Mouse (Mus musculus): ENCODE measurements around the gene Cep164.
A peak's percentile ranks its signal among the peaks of the same experiment; 100 is the strongest.
"Not testable (repeated sequence)": the region's sequence is repeated elsewhere in the genome, so short reads cannot be mapped to it uniquely, and the experiment has no call there.

The Cep164 gene

DNA sequence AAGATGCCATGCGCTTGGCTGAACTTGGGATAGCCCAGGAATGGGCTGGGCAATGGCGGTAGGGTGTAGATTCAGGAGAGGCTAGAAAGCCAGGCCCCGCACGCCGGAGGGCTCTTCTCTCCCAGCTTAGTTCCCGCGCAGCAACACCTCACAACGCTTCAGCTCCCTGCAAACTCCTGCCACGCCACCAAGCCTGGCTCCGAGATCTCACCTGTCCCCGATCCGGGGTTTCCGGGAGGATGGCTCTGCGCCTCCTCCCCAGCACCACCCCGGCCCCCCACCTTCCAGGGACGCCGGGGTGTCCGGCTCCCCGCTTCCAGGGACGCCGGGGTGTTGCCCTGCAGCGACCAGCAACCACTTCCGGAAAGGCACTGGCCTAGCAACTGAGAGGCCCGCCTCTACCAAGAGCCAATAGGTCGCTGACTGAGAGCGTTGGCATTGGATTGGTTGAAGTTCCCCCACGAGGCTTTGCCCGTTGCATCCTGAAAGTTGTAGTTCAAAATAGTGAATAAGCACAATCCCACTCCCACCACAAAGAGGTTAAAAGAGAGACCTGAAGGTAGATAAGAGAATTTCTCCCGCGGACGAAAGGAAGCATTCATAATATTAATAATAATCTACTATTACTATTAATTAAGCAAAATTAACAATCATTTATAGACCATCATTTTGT is at the start of gene Cep164:
Cep164 (minus strand) TSS at position 401 of the 673 bp plus-strand sequence.
- DNase-seq (ENCODE audit: low read depth in 2 of 2, low spot score in 2 of 2): peak; percentile 71 to 76

DNA sequence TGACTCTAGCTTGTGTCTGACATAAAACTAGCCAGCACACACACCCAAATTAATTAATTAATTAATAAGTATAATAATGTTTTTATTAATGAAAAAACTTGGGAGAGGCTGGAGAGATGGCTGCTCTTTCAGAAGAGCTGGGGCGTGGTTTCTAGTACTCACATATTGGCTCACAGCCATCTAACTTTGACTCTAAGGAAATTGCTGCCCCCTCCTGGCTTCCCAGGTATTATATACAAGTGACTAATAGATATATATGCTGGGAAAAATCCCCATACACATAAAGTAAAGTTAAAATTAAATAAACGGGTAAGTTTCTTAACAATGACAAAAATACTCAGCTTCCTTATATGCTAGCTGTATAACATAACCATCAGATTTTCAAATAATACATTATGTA is 49.4 kb upstream of the Cep164 start:
- DNase-seq (ENCODE audit: low read depth in 2 of 2, low spot score in 2 of 2): no peak

DNA sequence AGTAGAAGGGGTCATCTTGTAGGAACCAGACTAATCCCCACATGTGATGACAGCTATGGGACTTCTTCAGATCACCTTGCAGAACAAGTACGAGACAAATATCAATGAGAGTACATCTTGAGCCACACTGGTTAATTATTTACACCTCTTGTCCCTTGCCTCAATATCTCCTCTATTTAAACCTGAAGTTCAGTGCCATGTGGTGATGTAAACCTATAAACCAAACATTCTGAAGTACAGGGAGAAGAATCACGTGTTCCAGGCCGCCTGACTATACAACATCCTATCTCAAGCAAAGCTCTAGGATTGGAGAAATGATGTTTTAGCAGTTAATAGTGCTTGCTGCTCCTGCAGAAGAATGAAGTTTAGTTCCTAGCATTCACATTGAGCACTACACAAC is 41.8 kb upstream of the Cep164 start:
- DNase-seq (ENCODE audit: low read depth in 2 of 2, low spot score in 2 of 2): no peak

DNA sequence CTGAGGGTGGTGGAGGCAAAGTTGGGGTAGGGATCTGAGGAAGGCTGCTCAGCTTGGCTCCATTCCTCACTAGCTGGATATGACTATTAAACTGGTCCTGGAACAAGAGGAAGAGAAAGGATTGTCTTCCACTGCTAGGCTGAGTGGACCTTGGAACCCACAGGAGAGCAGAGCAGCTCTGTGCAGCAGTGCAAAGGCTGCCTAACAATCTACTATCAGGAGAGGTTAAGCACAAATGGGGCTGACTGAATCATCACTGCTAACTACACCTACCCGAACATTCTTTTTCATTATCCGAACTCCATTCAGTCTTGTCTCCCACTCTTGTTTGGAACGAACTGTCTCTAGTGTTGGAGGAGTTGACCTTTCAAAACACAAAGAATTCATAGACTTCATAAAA is 40.7 kb upstream of the Cep164 start:
- DNase-seq (ENCODE audit: low read depth in 2 of 2, low spot score in 2 of 2): no peak

DNA sequence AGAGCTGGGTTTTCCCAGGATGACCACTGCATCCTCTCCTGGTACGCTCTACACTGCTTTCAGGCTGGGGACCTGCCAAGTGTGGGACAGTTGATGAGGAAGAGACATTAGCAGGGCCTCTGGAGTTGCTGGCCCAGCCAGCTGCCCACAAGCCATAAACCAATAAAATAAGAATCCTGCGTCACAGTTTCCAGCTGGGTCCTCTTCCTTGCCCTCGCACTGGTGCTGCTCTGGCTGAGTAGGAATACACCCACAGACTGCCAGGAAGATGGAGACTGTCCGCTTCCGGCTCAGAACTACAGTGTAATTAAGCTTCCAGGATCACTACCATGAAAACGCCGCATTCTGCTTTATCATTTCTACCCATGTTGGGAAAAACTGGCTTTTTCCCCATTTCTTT is 33.3 kb upstream of the Cep164 start:
- DNase-seq (ENCODE audit: low read depth in 2 of 2, low spot score in 2 of 2): no peak

DNA sequence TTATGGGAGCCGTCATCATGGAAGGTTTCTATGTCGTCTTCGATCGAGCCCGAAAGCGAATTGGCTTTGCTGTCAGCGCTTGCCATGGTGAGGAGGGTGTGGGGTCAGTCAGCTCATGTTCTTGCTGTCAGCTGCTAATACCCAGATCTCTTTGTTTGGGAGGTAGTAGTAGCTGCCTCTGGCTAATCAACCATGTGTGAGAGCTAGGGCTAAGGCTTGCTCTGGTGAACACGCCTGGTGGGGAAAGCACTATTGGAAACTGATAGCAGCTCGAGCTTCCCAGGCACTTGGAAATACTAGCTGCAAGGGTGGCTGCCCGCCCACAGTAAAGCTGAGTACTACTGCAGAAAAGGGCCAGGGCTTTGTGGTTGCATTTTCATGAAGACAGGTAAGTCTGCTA is 30.9 kb upstream of the Cep164 start:
- DNase-seq (ENCODE audit: low read depth in 2 of 2, low spot score in 2 of 2): no peak

DNA sequence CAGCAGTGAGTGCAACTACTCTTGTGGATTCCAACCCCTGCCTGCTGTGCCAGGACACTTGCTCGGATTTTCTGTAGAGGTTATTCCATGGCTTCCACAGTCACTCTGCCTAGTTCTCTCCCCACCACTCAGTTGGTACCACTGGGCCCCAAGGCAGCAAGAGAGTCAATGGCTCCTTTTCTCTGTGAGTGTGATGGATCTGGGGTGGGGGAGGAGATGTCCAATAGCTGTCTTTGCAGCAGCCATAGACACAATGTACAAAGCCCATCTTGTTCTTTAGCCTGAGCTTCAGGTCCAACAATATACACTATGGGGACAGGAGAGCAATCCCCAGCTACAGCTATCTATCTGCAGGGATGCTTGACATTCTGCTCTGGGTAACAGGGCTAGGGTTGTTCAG is 25.6 kb upstream of the Cep164 start:
- DNase-seq (ENCODE audit: low read depth in 2 of 2, low spot score in 2 of 2): no peak

DNA sequence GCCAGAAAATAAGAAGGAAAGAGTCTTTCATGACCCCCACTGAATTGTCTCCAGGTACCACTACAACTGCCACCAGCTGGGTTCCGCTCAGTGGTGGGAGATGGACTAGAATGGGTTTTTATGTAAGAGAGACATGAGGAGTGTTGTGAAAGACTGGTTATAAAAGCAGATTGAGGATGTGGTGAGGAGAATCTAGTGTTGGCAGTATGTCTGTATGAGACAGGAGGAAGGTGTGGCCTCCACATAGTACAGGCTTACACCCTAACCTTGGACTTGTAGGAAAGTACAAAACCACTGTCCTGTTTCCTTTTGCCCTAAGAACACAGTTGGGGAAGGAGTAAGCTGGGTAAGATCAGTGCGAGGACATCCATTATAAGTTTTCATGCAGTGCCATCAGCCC is 25.2 kb upstream of the Cep164 start:
- DNase-seq (ENCODE audit: low read depth in 2 of 2, low spot score in 2 of 2): no peak

DNA sequence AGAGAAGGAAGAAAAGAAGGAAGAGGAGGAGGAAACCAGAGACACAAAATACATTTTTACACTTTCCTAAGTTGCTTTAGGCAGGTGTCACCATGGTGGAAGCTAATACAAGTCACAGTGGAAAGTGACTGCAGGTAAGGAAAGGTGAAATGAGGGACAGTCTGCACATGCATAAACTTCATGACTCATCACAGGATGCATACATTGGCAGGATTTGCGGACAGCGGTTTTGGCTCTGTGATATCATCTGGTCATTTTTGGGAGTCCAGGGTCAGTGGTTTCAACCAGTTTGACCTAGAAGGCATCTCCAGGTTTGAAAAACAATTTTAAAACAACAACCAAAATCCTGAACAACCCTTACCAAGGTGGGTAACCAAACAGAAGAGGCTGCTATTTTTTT is 23.3 kb upstream of the Cep164 start:
- DNase-seq (ENCODE audit: low read depth in 2 of 2, low spot score in 2 of 2): no peak

DNA sequence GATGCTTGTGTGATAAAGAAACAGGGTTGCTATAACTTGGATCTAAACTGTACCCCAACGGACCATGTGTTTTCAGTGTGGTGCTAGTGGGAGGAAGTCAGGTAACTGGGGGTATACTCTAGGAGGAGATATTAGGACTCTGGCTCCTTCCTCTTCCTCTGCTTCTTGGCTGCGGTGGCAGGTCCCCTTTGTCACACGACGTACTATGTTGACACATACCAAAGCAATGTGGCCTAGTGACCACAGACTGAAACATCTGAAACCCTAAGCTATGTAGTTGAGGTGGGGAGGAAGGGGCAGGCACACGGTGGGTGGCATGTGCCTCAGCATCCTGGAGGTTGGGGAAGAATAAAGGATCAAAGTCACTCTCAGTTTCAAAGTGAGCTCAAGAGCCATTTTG is 22.8 kb upstream of the Cep164 start:
- DNase-seq (ENCODE audit: low read depth in 2 of 2, low spot score in 2 of 2): peak in 1 of 2 experiments; percentile 16

DNA sequence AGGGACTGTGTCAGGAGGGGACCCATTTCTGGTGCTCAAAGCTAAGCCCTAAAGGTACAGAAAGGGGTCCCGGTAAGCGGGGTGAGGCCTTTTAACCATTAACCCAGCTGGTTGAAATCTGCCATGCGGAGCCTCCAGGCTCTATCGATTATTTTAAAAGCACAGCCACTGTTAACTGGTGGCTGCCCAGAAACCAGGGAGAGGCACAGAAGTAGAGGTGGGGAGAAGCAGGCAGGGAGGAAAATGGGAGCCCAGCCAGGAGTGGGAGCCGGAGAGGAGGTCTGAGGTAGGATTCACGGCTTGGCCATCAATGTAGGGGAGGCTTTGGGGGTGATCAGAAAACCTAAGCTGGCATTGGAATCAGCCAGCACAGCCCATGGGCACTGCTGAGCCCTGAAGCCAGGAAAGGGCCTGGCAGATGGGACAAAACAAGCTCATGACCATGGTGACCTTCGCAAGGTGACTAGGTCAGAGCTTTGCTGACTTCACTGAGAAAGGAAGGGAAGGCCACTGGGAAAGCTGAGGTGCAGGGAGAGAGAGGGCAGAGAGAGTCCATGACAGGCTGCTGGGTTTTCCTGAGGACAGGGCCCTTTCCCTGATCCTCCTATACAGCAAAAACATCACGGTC is 22.2 kb upstream of the Cep164 start:
- no peak for DNase-seq (ENCODE audit: low read depth in 2 of 2, low spot score in 2 of 2)

DNA sequence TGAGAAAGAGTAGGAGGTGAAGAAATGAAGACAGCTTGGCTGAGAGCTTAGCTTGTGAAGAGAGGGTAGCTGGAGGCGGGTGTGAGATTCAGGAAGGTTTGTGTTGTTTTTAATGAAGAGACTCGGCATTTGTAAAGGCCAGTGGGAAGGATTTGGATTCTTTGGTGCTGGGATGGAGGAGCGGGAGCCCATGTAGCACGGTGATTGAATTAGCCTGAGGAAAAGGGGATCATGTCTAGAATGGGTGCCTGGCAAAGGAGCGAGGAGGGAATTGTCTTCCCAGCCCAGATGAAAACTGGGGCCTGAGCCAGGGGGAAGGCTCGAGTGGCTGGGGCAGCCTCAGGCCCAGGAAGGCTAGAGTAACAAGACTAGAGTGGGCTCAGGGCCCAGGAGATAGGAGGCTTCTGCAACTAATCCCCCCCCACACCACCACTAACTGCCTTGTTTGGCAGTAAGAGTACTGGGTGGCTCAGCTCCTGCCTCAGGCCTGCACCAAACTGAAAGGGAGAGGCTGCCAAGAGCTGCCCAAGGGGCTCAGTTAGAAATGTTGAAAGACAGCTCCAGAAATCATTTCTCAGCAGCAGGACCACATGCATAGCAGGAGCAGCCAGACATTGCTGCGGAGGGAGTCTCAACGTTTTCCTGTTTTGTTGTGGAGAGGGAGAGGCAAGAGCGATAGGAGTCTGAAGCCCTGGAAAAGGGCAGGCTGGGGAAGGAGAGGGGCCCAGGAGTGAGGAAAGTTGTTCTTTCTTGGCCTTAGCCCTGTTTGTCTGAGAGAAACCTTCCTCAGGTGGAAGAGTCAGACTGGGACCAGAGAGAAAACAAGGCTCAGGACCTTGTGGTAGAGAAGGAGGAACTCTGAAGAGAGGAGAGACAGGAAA is 21.3 kb upstream of the Cep164 start:
- no peak for DNase-seq (ENCODE audit: low read depth in 2 of 2, low spot score in 2 of 2)

DNA sequence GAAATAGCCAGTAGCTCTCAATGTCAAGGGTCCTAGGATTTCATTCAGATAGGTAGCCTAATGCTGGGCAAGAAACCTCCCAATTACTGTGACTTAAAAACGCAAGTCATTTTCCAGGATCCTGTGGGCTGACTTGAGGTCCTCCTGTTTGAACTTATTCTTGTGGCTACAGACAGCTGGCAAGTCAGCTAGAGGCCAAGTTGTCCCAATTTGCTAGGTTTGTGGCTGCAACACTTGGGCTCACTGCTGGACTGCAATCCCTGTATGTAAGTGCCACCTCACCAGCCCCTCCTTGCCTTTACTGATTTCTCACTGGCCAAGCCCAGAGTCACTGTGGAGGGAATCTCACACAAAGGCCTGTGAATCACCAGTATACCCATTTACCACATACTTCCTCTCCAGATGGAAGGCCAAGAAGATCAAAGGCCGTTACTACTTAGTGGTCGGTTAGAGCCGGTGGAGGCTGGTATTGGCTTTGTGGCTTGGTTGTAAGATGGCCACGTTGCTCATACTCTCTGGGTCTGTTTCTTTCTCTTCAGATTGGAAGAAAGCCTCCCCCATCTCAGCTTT is 18.5 kb upstream of the Cep164 start:
- DNase-seq (ENCODE audit: low read depth in 2 of 2, low spot score in 2 of 2): no peak

DNA sequence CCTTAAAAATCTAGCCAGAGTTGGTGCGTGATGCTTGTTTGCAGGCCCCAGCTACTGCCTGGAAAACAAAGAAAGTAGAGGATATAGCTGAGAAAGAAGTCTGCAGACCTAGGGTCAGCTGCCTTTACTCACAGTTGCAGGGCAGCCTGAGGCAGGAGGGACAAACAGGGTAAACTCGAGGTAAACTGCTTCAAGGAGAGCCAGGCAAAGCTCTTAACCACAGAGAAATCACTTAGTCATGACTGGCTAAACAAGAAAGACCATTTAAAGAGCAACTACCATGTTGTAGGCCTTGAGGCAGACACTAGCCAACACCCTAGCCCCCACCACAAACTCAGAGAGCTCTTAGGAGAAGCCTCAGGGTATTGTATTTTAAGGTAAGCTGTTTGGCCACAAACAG is 17.7 kb upstream of the Cep164 start:
- DNase-seq (ENCODE audit: low read depth in 2 of 2, low spot score in 2 of 2): not testable (repeated sequence)

DNA sequence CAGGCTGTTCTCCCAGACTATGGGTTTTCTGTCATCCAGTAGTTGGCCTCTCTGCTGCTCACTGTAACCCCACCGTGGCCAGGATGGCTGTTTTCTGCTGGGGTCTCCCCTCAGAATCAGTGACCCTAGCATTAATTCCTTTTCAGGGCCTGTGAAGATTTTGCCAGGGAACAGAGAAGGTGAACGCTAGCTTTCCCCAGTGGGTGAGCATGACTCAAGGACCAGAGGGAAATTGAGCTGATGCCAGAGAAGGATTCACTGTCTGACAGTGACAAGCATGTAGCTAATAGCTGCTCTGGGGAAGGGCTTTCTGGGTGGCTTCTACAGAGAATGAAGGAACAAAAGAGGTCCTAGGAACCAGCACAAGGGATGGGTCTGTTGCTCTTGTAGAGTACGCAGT is 17.1 kb upstream of the Cep164 start:
- DNase-seq (ENCODE audit: low read depth in 2 of 2, low spot score in 2 of 2): no peak

DNA sequence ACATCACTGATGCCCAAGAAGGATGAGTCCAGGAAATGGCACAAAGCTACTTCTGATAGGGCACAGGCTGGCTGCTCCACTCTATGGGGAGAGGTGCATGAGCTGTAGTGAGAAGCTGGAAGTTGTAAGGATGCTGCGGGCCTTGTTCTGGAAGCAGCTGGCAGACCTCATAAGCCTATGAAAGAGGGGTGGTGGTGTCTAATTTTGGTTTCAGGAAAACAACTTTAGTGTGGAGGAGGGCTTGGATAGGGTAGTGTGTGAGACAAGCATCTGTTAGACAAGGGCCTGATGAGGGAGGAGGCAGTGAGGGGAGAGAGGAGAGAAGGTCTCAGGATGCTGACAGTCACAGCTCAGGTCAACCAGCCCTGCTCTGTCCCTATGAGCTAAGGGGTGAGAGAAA is 15.3 kb upstream of the Cep164 start:
- no peak for DNase-seq (ENCODE audit: low read depth in 2 of 2, low spot score in 2 of 2)

DNA sequence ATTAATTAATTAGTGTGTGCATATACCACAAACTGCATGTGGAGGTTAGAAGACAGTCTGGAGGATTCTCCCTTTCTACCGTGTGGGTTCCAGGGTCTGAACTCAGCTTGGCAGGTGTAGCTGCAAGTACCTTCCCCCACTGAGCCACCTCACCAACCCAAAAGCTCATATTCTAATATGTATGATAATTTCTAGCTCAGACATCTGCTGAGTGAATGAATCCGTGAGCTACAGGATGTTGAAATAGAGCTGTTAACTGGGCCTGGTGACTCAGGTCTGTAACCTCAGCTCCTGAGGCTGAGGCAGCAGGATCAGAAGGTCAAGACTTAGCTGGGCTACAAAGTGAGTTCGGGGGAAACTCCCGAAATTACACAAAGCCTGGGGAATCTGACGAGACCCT is 14.5 kb upstream of the Cep164 start:
- no peak for DNase-seq (ENCODE audit: low read depth in 2 of 2, low spot score in 2 of 2)

DNA sequence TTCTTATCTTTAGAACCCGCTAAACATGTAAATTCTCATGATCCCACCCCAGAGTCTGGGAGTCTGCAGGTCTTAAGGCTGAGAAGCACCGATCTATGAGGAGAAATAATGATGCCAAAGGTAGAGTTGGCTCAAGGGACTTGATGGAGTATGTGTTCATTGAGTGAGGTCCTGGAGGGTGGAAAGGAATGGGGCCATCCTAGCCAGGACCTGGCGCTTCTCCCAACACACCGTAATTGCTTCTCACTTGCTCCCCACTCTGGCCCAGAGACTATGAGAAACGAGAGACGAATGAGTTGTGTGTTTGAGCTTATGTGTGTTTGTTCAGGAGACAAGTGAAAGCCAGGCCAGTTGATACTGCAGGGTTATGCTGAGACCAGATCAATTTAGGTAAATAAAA is 13.0 kb upstream of the Cep164 start:
- no peak for DNase-seq (ENCODE audit: low read depth in 2 of 2, low spot score in 2 of 2)

DNA sequence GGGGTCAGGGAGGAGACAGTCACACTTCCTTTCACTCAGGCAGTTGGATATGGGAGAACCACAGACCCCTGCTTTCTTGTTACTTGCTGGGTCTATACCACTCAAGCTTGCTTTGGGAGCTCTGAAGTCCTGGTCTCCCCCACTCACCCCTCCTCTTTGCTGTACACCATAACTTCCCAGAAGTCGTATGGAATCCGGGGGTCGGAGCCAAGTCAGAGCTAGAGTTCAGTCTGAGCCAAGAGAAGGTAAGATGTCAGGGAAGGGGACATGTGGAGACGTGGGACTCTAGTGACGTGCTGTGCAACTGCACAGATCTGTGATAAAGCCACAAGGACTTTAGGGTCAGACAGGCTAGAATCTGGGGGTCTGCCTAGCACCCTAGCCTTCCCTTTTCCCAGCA is 11.8 kb upstream of the Cep164 start:
- DNase-seq (ENCODE audit: low read depth in 2 of 2, low spot score in 2 of 2): no peak

DNA sequence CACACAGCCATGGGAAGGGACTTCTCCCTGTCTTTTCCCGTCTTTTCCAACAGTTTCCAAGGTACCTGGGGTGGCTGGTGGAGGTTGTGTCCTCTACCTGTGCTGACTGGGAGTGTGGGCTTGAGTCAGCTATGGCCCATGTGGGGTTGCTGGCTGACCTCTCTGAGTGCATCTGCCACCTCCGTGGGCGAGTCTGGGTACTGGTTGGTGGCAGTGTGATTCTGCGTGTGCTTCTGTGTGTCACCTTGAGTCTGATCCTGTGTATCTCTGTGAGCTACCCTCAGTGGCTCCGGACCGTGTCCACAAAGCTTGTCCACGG is 11.4 kb upstream of the Cep164 start:
- DNase-seq (ENCODE audit: low read depth in 2 of 2, low spot score in 2 of 2): no peak

DNA sequence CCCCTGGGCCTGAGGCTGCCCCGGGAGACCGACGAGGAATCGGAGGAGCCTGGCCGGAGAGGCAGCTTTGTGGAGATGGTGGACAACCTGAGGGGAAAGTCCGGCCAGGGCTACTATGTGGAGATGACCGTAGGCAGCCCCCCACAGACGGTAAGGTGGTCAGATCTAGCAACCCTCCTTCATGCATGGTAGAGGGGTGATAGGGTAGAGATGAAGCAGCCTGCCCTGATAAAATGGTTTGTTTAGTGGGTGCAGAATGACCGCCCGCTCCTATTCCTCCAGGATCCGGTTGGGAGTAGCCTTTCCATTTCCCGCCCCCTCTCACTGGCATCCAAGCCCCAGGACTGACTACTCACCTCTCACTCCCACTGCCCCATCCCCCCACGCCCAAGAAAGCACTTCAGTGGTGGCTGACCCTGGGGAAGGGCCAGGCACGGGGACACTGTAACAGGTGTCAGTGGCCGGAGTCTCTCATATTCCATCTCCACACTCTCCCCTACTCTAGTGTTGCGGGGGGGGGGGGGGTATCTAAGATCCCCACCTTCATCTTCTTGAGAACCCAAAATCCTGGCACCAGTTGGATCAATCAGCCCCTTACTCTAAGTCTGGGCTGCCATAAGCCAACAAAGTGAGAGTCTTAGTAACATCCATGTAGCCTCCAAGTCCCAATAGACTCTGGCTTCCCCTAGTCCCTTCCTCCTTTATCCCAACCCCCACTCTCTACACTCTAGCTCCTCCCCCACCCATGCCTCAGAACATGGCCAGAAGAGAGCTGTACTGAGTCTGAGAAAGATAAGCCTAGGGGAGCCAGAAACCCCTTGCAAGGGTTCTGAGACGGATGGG is 10.9 kb upstream of the Cep164 start:
- no peak for DNase-seq (ENCODE audit: low read depth in 2 of 2, low spot score in 2 of 2)

Measured in CD8-positive naive resting alpha-beta T cell, adult 2 months (primary cell).